ENCODE assay signal across 10 mouse cellular contexts in genomic region chr15:81784762-81785161, GRCm38 (mm10). TPM values are rescaled to one million over a fixed set of nuclear protein-coding genes. Genes with fewer than 3 reads are reported as not detected.
DNase-seq lines count a peak whose midpoint lies in the region; ATAC-seq and TF ChIP-seq lines count a peak whose summit lies in the region.
"Had no signal": no experiment of that assay in that cellular context is flagged by ENCODE, and none has a peak within 500 bp of the region (broad histone marks: within the 10 kb centered on the region; RNA-seq: fewer than 3 reads in every experiment).

No protein-coding gene starts in this region.

- H3K36me3 ChIP-seq in forebrain, postnatal 0 days (ENCODE audit: insufficient read depth): peaks cover 92% of the 10 kb centered on the region
- H3K36me3 ChIP-seq in forebrain, embryonic 16.5 days (ENCODE audit: control insufficient read depth, insufficient read depth): peaks cover 48% of the 10 kb centered on the region
- peaks cover 32% of the 10 kb centered on the region; the same call in 1 of the 2 replicates for H3K36me3 ChIP-seq in lung, postnatal 0 days (ENCODE audit: insufficient read depth, low read length)
- H3K36me3 ChIP-seq in thymus, adult 2 months (ENCODE audit: control insufficient read depth, insufficient read depth, low read length): peaks cover 22% of the 10 kb centered on the region

- H3K4me2 ChIP-seq in forebrain, postnatal 0 days (ENCODE audit: low read depth): no peak overlapping the region
- H3K4me2 ChIP-seq in forebrain, embryonic 16.5 days (ENCODE audit: low read length): no peak overlapping the region
- no peak overlapping the region for H3K4me2 ChIP-seq in lung, postnatal 0 days (replicated peaks; ENCODE audit: low read depth, low read length)
- H3K4me2 ChIP-seq: midbrain, embryonic 13.5 days had no signal

- WGBS in forebrain, postnatal 0 days: 77% methylated on average over 5 of the region's 5 CpGs
- WGBS in forebrain, embryonic 16.5 days: 76% methylated on average over 5 of the region's 5 CpGs
- WGBS in lung, postnatal 0 days: 69% methylated on average over 5 of the region's 5 CpGs
- 82% methylated on average over 5 of the region's 5 CpGs for WGBS in thymus, adult 2 months

- no peak overlapping the region for H3K4me3 ChIP-seq in forebrain, postnatal 0 days (ENCODE audit: low read depth, low read length)
- no peak overlapping the region for H3K4me3 ChIP-seq in forebrain, embryonic 16.5 days (replicated peaks; ENCODE audit: low read length)
- H3K4me3 ChIP-seq in lung, postnatal 0 days (ENCODE audit: low read depth, low read length): no peak overlapping the region
- H3K4me3 ChIP-seq in thymus, adult 2 months (ENCODE audit: control insufficient read depth, insufficient read depth, low read length): no peak overlapping the region
- H3K4me3 ChIP-seq: midbrain, embryonic 13.5 days had no signal

- TF ChIP-seq EP300 in lung, postnatal 0 days (IDR thresholded peaks at IDR 0.05): no peak

- no peak overlapping the region for H3K27ac ChIP-seq in forebrain, postnatal 0 days (ENCODE audit: low read depth, low read length)
- H3K27ac ChIP-seq in forebrain, embryonic 16.5 days (ENCODE audit: low read length): no peak overlapping the region
- no peak overlapping the region for H3K27ac ChIP-seq in lung, postnatal 0 days (ENCODE audit: low read length)
- H3K27ac ChIP-seq in thymus, adult 2 months (ENCODE audit: control insufficient read depth, insufficient read depth, low read length): no peak overlapping the region
- H3K27ac ChIP-seq: midbrain, embryonic 13.5 days had no signal

- H3K27me3 ChIP-seq in forebrain, postnatal 0 days (ENCODE audit: insufficient read depth, low read length): no peaks in the 10 kb centered on the region
- H3K27me3 ChIP-seq in forebrain, embryonic 16.5 days (replicated peaks; ENCODE audit: control insufficient read depth, insufficient read depth, low read length): no peaks in the 10 kb centered on the region
- H3K27me3 ChIP-seq in lung, postnatal 0 days (replicated peaks; ENCODE audit: insufficient read depth, low read length): no peaks in the 10 kb centered on the region
- H3K27me3 ChIP-seq in thymus, adult 2 months (ENCODE audit: control insufficient read depth, insufficient read depth, low read length): no peaks in the 10 kb centered on the region
- H3K27me3 ChIP-seq: midbrain, embryonic 13.5 days had no signal

- no peak for TF ChIP-seq POLR2A in thymus, adult 2 months (IDR thresholded peaks at IDR 0.05; ENCODE audit: control insufficient read depth, extremely low read depth, insufficient read depth, low read length, poor library complexity)

- TF ChIP-seq CTCF in forebrain, postnatal 0 days (IDR thresholded peaks at IDR 0.05; ENCODE audit: low read depth): peak; percentile 38
- TF ChIP-seq CTCF in lung, postnatal 0 days (IDR thresholded peaks at IDR 0.05): peak; percentile 60
- no peak for TF ChIP-seq CTCF in thymus, adult 2 months (IDR thresholded peaks at IDR 0.05; ENCODE audit: borderline replicate concordance, control insufficient read depth, extremely low read depth, insufficient read depth, low read length, poor library complexity)

- H3K9me3 ChIP-seq in forebrain, postnatal 0 days (ENCODE audit: low read length): no peaks in the 10 kb centered on the region
- H3K9me3 ChIP-seq in forebrain, embryonic 16.5 days (ENCODE audit: control insufficient read depth, low read length): no peaks in the 10 kb centered on the region
- H3K9me3 ChIP-seq in lung, postnatal 0 days (ENCODE audit: low read length): no peaks in the 10 kb centered on the region
- H3K9me3 ChIP-seq: midbrain, embryonic 13.5 days had no signal

- peak; percentile 38; the same call in 1 of the 2 replicates for ATAC-seq in forebrain, postnatal 0 days
- no peak for ATAC-seq in forebrain, embryonic 16.5 days
- ATAC-seq in lung, postnatal 0 days: no peak; the same call in 1 of the 2 replicates
- ATAC-seq: midbrain, embryonic 13.5 days had no signal

- H3K9ac ChIP-seq in forebrain, postnatal 0 days: no peak overlapping the region
- H3K9ac ChIP-seq in forebrain, embryonic 16.5 days (replicated peaks; ENCODE audit: low read depth, low read length): no peak overlapping the region
- H3K9ac ChIP-seq in lung, postnatal 0 days (replicated peaks; ENCODE audit: low read depth): no peak overlapping the region
- H3K9ac ChIP-seq: midbrain, embryonic 13.5 days had no signal

- DNase-seq in forebrain, postnatal 0 days: peak; percentile 17
- peak; percentile 22 for DNase-seq in lung, postnatal 0 days (ENCODE audit: low spot score)
- no peak for DNase-seq in lung, postnatal 36 days
- peak; percentile 35 for DNase-seq in embryo, embryonic 11 days
- DNase-seq in mesoderm, embryonic 11.5 days (ENCODE audit: low read depth, low spot score): peak; percentile 33
- DNase-seq in thymus, adult 2 months: no peak
- no peak for DNase-seq in frontal cortex, adult 2 months (ENCODE audit: extremely low spot score in 1 of 2, low spot score in 1 of 2)
- DNase-seq: right cerebral cortex, postnatal 25 days had no signal

- no peaks in the 10 kb centered on the region for H3K4me1 ChIP-seq in forebrain, postnatal 0 days (ENCODE audit: insufficient read depth)
- H3K4me1 ChIP-seq in forebrain, embryonic 16.5 days (replicated peaks; ENCODE audit: control insufficient read depth, insufficient read depth, low read length): no peaks in the 10 kb centered on the region
- H3K4me1 ChIP-seq in lung, postnatal 0 days (ENCODE audit: insufficient read depth, low read depth, low read length): no peaks in the 10 kb centered on the region
- no peaks in the 10 kb centered on the region for H3K4me1 ChIP-seq in thymus, adult 2 months (replicated peaks; ENCODE audit: control insufficient read depth, insufficient read depth, low read length)
- H3K4me1 ChIP-seq: midbrain, embryonic 13.5 days had no signal

RNA-seq across cellular contexts. Expression of gene Tef, which starts 17.5 kb away (rescaled TPM):
- 60.2 and 71.8 TPM in 2 replicates for total RNA-seq in forebrain, postnatal 0 days (2014; rRNA removed)
- polyA plus RNA-seq in forebrain, postnatal 0 days (2015; fragmentation: Nextera tagmentation; extraction: Ambion mirVana): 21.9 and 27.8 TPM in 2 replicates
- polyA plus RNA-seq in forebrain, embryonic 16.5 days (2015; fragmentation: Nextera tagmentation; extraction: Ambion mirVana): 32.7 and 33.3 TPM in 2 replicates
- polyA plus RNA-seq in lung, postnatal 0 days (2015; fragmentation: Nextera tagmentation; extraction: Ambion mirVana): 38.6 and 44.0 TPM in 2 replicates
- polyA plus RNA-seq in thymus, adult 2 months (2012; rRNA removed): 29.3 and 34.6 TPM in 2 replicates
- polyA plus RNA-seq in frontal cortex, adult 2 months (2012; rRNA removed): 245 and 256 TPM in 2 replicates

RNA-seq across cellular contexts. Expression of gene Rangap1, which starts 39.4 kb away (rescaled TPM):
- total RNA-seq in forebrain, postnatal 0 days (2014; rRNA removed): 146 and 163 TPM in 2 replicates
- 107 and 133 TPM in 2 replicates for polyA plus RNA-seq in forebrain, postnatal 0 days (2015; fragmentation: Nextera tagmentation; extraction: Ambion mirVana)
- 123 and 143 TPM in 2 replicates for polyA plus RNA-seq in forebrain, embryonic 16.5 days (2015; fragmentation: Nextera tagmentation; extraction: Ambion mirVana)
- 17.9 and 24.6 TPM in 2 replicates for polyA plus RNA-seq in lung, postnatal 0 days (2015; fragmentation: Nextera tagmentation; extraction: Ambion mirVana)
- polyA plus RNA-seq in thymus, adult 2 months (2012; rRNA removed): 73.9 and 82.0 TPM in 2 replicates
- polyA plus RNA-seq in frontal cortex, adult 2 months (2012; rRNA removed): 131 and 140 TPM in 2 replicates

RNA-seq across cellular contexts. Expression of gene Zc3h7b, which starts 39.9 kb away (rescaled TPM):
- total RNA-seq in forebrain, postnatal 0 days (2014; rRNA removed): 121 and 131 TPM in 2 replicates
- polyA plus RNA-seq in forebrain, postnatal 0 days (2015; fragmentation: Nextera tagmentation; extraction: Ambion mirVana): 38.6 and 41.3 TPM in 2 replicates
- 58.6 and 59.1 TPM in 2 replicates for polyA plus RNA-seq in forebrain, embryonic 16.5 days (2015; fragmentation: Nextera tagmentation; extraction: Ambion mirVana)
- polyA plus RNA-seq in lung, postnatal 0 days (2015; fragmentation: Nextera tagmentation; extraction: Ambion mirVana): 13.8 and 13.9 TPM in 2 replicates
- 42.3 and 49.5 TPM in 2 replicates for polyA plus RNA-seq in thymus, adult 2 months (2012; rRNA removed)
- polyA plus RNA-seq in frontal cortex, adult 2 months (2012; rRNA removed): 82.6 and 89.3 TPM in 2 replicates

Comparison
In these comparisons a context has a peak if more than half of its experiments do, and no peak if none do; other contexts are left out.
1. DNase-seq: peak in forebrain, postnatal 0 days (single experiment), lung, postnatal 0 days (single experiment), embryo, embryonic 11 days (single experiment) and mesoderm, embryonic 11.5 days (single experiment); none in lung, postnatal 36 days (single experiment), thymus, adult 2 months (single experiment) and frontal cortex, adult 2 months (0 of 2).